Mouse (Mus musculus) heart, embryonic 14.5 days (tissue): ENCODE measurements around the gene Celf2. TPM values are rescaled to one million over a fixed set of nuclear protein-coding genes. Genes with fewer than 3 reads are reported as not detected.

Experiments
- ATAC-seq: fragments of 200-750 bp; cut with Nextera tagmentation; 2 replicates; pipeline ENCODE4 v1.8.0; 2017; ENCODE audit warnings: low read depth, moderate TSS enrichment; ENCODE audit not compliant: insufficient number of reproducible peaks, insufficient read depth, low FRiP score
- H3K27ac ChIP-seq, 2 experiments: fragments of 200-500 bp in 1 of 2; fragments of 300-500 bp in 1 of 2; sonication (generic) in 1 of 2; replicated peaks in 1 of 2; 2 replicates each; pipeline ENCODE4 v1.5.1; 2012 to 2014; ENCODE audit warnings: low read depth in 2 of 2, low read length in 2 of 2, control low read depth in 1 of 2, mild to moderate bottlenecking in 1 of 2, mixed read lengths in 1 of 2; ENCODE audit not compliant: control insufficient read depth in 1 of 2, insufficient read depth in 1 of 2
- H3K27me3 ChIP-seq: fragments of 300-500 bp; sonication (generic); 2 replicates; pipeline ENCODE4 v1.6.1; 2014; ENCODE audit warnings: mild to moderate bottlenecking, low read length, control low read depth; ENCODE audit not compliant: control insufficient read depth, insufficient read depth
- H3K36me3 ChIP-seq: fragments of 300-500 bp; sonication (generic); 2 replicates; pipeline ENCODE4 v1.6.1; 2014; ENCODE audit warnings: mild to moderate bottlenecking, control low read depth, low read length, mixed read lengths; ENCODE audit not compliant: control insufficient read depth, insufficient read depth
- H3K4me1 ChIP-seq, 2 experiments: fragments of 200-500 bp in 1 of 2; fragments of 300-500 bp in 1 of 2; sonication (generic) in 1 of 2; 2 replicates each; pipeline ENCODE4 v1.6.1; 2012 to 2014; ENCODE audit warnings: low read length in 2 of 2, control low read depth in 1 of 2, mixed read lengths in 1 of 2; ENCODE audit not compliant: control insufficient read depth in 2 of 2, insufficient read depth in 2 of 2
- H3K4me2 ChIP-seq: fragments of 300-500 bp; sonication (generic); 2 replicates; pipeline ENCODE4 v1.6.1; 2014; ENCODE audit warnings: mild to moderate bottlenecking, low read length
- H3K4me3 ChIP-seq, 2 experiments: fragments of 200-500 bp in 1 of 2; fragments of 300-500 bp in 1 of 2; sonication (generic) in 1 of 2; 2 replicates each; pipeline ENCODE4 v1.5.1; 2012 to 2014; ENCODE audit warnings: low read length in 2 of 2, mild to moderate bottlenecking in 2 of 2, control low read depth in 1 of 2, low read depth in 1 of 2, moderate library complexity in 1 of 2; ENCODE audit not compliant: control insufficient read depth in 1 of 2, insufficient read depth in 1 of 2
- H3K9ac ChIP-seq: fragments of 300-500 bp; sonication (generic); 2 replicates; pipeline ENCODE4 v1.6.1; 2014; ENCODE audit warnings: mild to moderate bottlenecking, low read length
- H3K9me3 ChIP-seq: fragments of 300-500 bp; sonication (generic); 2 replicates; pipeline ENCODE4 v1.6.1; 2016; ENCODE audit warnings: low read length, control low read depth; ENCODE audit not compliant: control insufficient read depth
- WGBS: fragments of 180-500 bp; shearing (Covaris S2); extraction: QIAGEN DNeasy Blood & Tissue Kit; methylation state at CpG from one replicate; pipeline ENCODE4 v1.1.7; 2014; 5-methylcytosine and 5-hydroxymethylcytosine counted together
- polyA plus RNA-seq: library from polyadenylated mRNA; unstranded; fragments of >200 nt; fragmentation: Nextera tagmentation; extraction: Ambion mirVana; gene quantifications from 2 replicates; pipeline ENCODE4 v1.2.1, GENCODE M21; 2014

Gene Celf2
- polyA plus RNA-seq, 1 experiment from 2014 or later: 66.5 TPM

DNA sequence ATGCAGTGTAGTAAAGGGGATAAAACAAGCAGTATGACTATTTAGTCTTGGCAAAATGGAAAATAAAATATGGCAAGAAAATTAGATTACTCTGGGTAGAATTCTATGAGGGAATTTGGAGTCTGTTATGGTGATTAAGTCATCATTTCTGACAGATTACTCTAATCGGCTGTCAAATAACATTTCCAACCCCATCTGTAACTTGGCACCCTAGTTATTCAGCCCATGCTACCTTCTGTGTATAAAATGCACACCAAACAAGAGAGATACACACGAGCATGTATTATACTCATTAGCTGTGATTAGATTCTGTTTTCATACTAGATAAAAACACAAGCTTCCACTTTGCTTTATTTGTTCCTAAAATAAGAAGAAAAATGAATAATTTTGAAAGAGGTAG, 872.2 kb downstream of the Celf2 start:
- WGBS: 82% methylated on average over 2 of the region's 2 CpGs
- no peak overlapping the region for H3K4me3 ChIP-seq
- H3K27me3 ChIP-seq: no peaks in the 10 kb centered on the region
- H3K9me3 ChIP-seq: no peaks in the 10 kb centered on the region
- no peak for ATAC-seq
- H3K4me2 ChIP-seq: no peak overlapping the region
- no peak overlapping the region for H3K9ac ChIP-seq
- H3K4me1 ChIP-seq: no peaks in the 10 kb centered on the region
- H3K27ac ChIP-seq: no peak overlapping the region
- no peaks in the 10 kb centered on the region for H3K36me3 ChIP-seq

GRCm38 (mm10) chr2:6634899-6635298, 874.5 kb downstream of the Celf2 start:
- H3K4me1 ChIP-seq: no peaks in the 10 kb centered on the region
- no peak for ATAC-seq
- no peak overlapping the region for H3K4me2 ChIP-seq
- no peak overlapping the region for H3K4me3 ChIP-seq
- H3K36me3 ChIP-seq: no peaks in the 10 kb centered on the region
- no peak overlapping the region for H3K9ac ChIP-seq
- H3K27ac ChIP-seq: no peak overlapping the region
- no peaks in the 10 kb centered on the region for H3K9me3 ChIP-seq
- WGBS: 93% methylated on average over 6 of the region's 6 CpGs
- no peaks in the 10 kb centered on the region for H3K27me3 ChIP-seq

DNA sequence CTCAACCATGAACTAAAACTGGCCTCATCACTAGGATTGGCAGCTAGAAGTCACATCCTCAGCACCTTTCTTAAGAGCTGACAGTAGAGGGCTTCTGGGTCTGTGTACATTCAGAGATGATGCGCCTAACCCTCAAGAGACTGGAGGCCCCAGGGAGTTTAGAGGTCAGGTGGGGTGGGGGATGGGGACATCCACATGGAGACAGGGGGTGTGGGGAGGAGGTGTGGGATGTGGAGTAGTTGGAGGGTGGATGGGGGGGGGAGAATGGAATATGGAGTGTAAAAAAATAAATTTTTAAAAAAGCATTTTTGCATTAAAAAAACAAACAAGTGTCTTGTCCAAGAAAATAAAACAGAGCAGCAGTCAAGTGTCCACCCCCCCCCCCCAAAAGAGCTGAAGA, 876.2 kb downstream of the Celf2 start:
- H3K27me3 ChIP-seq: no peaks in the 10 kb centered on the region
- no peak for ATAC-seq
- 100% methylated on average over 1 of the region's 1 CpGs for WGBS

DNA sequence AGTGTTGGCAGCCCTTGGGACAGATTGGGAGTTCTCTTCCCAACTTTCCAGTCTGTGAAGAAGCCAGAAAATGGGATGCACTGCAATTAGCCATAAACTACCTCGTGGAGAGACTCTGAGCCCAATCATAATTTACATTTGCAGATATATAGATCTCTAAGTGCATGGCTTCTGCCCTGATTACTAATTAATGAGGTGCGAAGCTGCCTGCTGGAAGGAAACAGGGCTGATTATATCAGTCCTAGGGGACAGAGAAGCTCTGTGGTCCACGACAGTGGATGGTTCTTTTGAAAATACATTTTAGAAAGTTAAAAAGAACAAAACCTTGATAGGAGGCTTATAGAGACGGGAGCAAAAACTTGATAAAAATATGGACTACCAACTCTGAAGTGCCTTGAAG, 885.6 kb downstream of the Celf2 start:
- no peak for ATAC-seq
- Histone ChIP-seq H3K9ac (no peak overlapping the region), H3K27me3 (no peaks in the 10 kb centered on the region), H3K4me2 (no peak overlapping the region), H3K36me3 (no peaks in the 10 kb centered on the region), H3K27ac (no peak overlapping the region), H3K4me1 (no peaks in the 10 kb centered on the region), H3K4me3 (no peak overlapping the region), H3K9me3 (no peaks in the 10 kb centered on the region)
- WGBS: 69% methylated on average over 4 of the region's 4 CpGs

More for the DNA sequence above, 876.2 kb downstream of the Celf2 start:
- Histone ChIP-seq H3K4me1 (no peaks in the 10 kb centered on the region), H3K4me3 (no peak overlapping the region), H3K4me2 (no peak overlapping the region), H3K9ac (no peak overlapping the region), H3K27ac (no peak overlapping the region), H3K9me3 (no peaks in the 10 kb centered on the region), H3K36me3 (no peaks in the 10 kb centered on the region)

DNA sequence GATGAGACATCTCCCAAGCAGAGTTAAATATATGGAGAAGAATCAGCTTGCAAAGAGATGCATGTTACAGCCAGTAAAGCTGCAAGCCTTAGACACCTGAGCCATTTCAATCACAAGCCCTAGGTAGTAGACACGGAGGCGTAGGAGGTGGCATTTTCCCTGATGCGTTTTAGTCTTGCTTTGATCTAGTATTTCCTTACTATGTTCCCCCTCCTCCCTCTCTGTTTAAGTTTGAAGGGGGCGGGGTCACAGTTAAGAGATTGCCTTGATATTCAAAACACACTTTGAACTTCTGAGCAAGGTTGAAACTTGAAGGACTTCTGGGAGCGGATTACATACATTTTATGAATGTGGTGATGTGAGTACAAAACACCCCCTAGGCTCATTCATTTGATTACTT, 887.3 kb downstream of the Celf2 start:
- Histone ChIP-seq H3K36me3 (no peaks in the 10 kb centered on the region), H3K27ac (no peak overlapping the region), H3K4me3 (no peak overlapping the region), H3K4me2 (no peak overlapping the region), H3K4me1 (no peaks in the 10 kb centered on the region), H3K9me3 (no peaks in the 10 kb centered on the region), H3K27me3 (no peaks in the 10 kb centered on the region), H3K9ac (no peak overlapping the region)
- ATAC-seq: no peak
- WGBS: 77% methylated on average over 5 of the region's 5 CpGs

GRCm38 (mm10) chr2:6618856-6619255, 890.5 kb downstream of the Celf2 start:
- H3K4me3 ChIP-seq: no peak overlapping the region
- no peak for ATAC-seq
- H3K4me2 ChIP-seq: no peak overlapping the region
- H3K9me3 ChIP-seq: no peaks in the 10 kb centered on the region
- no peaks in the 10 kb centered on the region for H3K4me1 ChIP-seq
- H3K36me3 ChIP-seq: no peaks in the 10 kb centered on the region
- 86% methylated on average over 3 of the region's 3 CpGs for WGBS
- no peak overlapping the region for H3K27ac ChIP-seq
- no peak overlapping the region for H3K9ac ChIP-seq
- no peaks in the 10 kb centered on the region for H3K27me3 ChIP-seq

DNA sequence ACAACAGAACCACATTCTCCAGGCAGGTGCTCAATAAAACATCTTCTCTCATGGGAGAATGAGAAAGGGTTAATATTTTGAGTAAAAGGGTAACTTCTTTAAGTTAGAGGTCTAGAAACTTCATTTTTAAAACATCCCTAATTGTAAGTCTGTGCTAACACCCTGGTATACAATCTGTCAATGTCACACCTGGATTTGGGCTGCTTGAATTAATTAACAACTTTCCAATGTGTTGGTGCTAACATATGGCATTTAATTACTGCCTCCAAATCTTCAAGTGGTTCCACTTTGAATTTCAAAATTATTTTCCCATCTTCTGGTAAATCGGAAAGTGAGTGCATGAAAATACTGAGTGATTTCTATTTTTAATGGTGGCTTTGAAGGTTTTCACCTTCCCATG, 890.9 kb downstream of the Celf2 start:
- WGBS: 78% methylated on average over 1 of the region's 1 CpGs
- no peak overlapping the region for H3K9ac ChIP-seq
- no peak overlapping the region for H3K4me2 ChIP-seq
- no peaks in the 10 kb centered on the region for H3K36me3 ChIP-seq
- no peaks in the 10 kb centered on the region for H3K9me3 ChIP-seq
- H3K4me1 ChIP-seq: no peaks in the 10 kb centered on the region
- H3K27ac ChIP-seq: no peak overlapping the region
- H3K27me3 ChIP-seq: no peaks in the 10 kb centered on the region
- no peak overlapping the region for H3K4me3 ChIP-seq
- no peak for ATAC-seq

DNA sequence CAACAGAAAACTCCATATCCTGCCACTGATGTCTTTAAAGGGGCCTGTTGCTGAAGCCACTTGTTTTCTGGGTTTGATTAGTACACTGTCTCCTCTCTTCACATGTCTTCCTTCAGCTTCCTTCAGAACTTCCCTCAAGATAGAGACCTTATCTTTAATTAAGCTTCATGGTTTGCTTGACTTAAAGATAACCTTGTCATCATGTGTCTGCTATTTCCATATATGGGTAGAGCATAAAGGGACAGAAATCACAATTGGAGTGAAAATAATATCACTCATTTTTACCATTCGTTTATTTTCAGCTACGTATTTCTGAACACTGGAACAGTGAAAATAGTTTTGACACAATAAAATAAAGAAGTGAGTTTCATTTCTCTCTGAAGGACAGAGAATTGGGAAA, 905.0 kb downstream of the Celf2 start:
- ATAC-seq: no peak
- no peaks in the 10 kb centered on the region for H3K9me3 ChIP-seq
- 81% methylated on average over 2 of the region's 2 CpGs for WGBS

More for the DNA sequence above, 905.0 kb downstream of the Celf2 start:
- H3K36me3 ChIP-seq: peaks cover 14% of the 10 kb centered on the region
- no peak overlapping the region for H3K9ac ChIP-seq
- H3K4me3 ChIP-seq: no peak overlapping the region
- no peaks in the 10 kb centered on the region for H3K27me3 ChIP-seq
- H3K4me1 ChIP-seq: no peaks in the 10 kb centered on the region
- no peak overlapping the region for H3K4me2 ChIP-seq
- no peak overlapping the region for H3K27ac ChIP-seq
